Mouse (Mus musculus) erythroblast, embryonic 14.5 days (primary cell): ENCODE measurements around the gene Podxl2. TPM values are rescaled to one million over a fixed set of nuclear protein-coding genes. Genes with fewer than 3 reads are reported as not detected.

ENCODE experiments used
- H3K27me3 ChIP-seq: 2 replicates; pipeline ENCODE4 v1.6.1; 2012; ENCODE audit warnings: inconsistent platforms; ENCODE audit not compliant: control insufficient read depth
- H3K36me3 ChIP-seq: 2 replicates; pipeline ENCODE4 v1.6.1; 2012; ENCODE audit warnings: mild to moderate bottlenecking, inconsistent platforms; ENCODE audit not compliant: control insufficient read depth
- H3K4me1 ChIP-seq: 2 replicates; pipeline ENCODE4 v1.6.1; 2012; ENCODE audit warnings: inconsistent platforms; ENCODE audit not compliant: control insufficient read depth
- H3K4me3 ChIP-seq: replicated peaks from 2 replicates; pipeline ENCODE3; 2012; ENCODE audit warnings: moderate library complexity, mild to moderate bottlenecking, inconsistent platforms
- H3K9me3 ChIP-seq: 2 replicates; pipeline ENCODE4 v1.6.1; 2012; ENCODE audit warnings: low read length, inconsistent platforms, mixed read lengths; ENCODE audit not compliant: control insufficient read depth
- GATA1 ChIP-seq: IDR thresholded peaks from 2 replicates; pipeline ENCODE4 v1.6.1; 2012; ENCODE audit warnings: low read length, inconsistent platforms, mixed read lengths
- TAL1 ChIP-seq: IDR thresholded peaks from 3 replicates; pipeline ENCODE4 v1.6.1; 2012; ENCODE audit warnings: low read length, inconsistent platforms, mixed read lengths
- polyA plus RNA-seq: library from polyadenylated mRNA; stranded (reverse); fragments of >175 nt; gene quantifications from 2 replicates; pipeline ENCODE4 v1.2.3, GENCODE M21; 2012

Gene Podxl2
- polyA plus RNA-seq, 1 experiment = 0.18 TPM

- no peak for TF ChIP-seq TAL1
- TF ChIP-seq GATA1 = no peak
- Histone ChIP-seq H3K4me1 (peaks cover 13% of the 10 kb centered on the region), H3K4me3 (no peak overlapping the region), H3K9me3 (peaks cover 16% of the 10 kb centered on the region), H3K36me3 (peaks cover 50% of the 10 kb centered on the region), H3K27me3 (peaks cover 26% of the 10 kb centered on the region)
Measured at GRCm38 (mm10) chr6:88879471-88879870, 4.6 kb upstream of the Podxl2 start.

- Histone ChIP-seq H3K27me3 (peaks cover 73% of the 10 kb centered on the region), H3K36me3 (peaks cover 3% of the 10 kb centered on the region), H3K4me1 (peaks cover 10% of the 10 kb centered on the region), H3K9me3 (peaks cover 24% of the 10 kb centered on the region), H3K4me3 (peak overlapping the region; percentile 40)
- TF ChIP-seq TAL1 = no peak
- no peak for TF ChIP-seq GATA1
Measured at GRCm38 (mm10) chr6:88873965-88874867, 628 bp downstream of the Podxl2 start.

GRCm38 (mm10) chr6:88872811-88873210 lies 2.0 kb downstream of the Podxl2 start:
- peaks cover 10% of the 10 kb centered on the region for H3K4me1 ChIP-seq
- H3K9me3 ChIP-seq = peaks cover 31% of the 10 kb centered on the region
- TF ChIP-seq GATA1 (no peak), TAL1 (no peak)
- peaks cover 80% of the 10 kb centered on the region for H3K27me3 ChIP-seq
- H3K4me3 ChIP-seq = no peak overlapping the region
- H3K36me3 ChIP-seq = no peaks in the 10 kb centered on the region

- Histone ChIP-seq H3K9me3 (peaks cover 31% of the 10 kb centered on the region), H3K27me3 (peaks cover 82% of the 10 kb centered on the region), H3K4me3 (no peak overlapping the region), H3K36me3 (no peaks in the 10 kb centered on the region), H3K4me1 (peaks cover 10% of the 10 kb centered on the region)
- TF ChIP-seq GATA1 (no peak), TAL1 (no peak)
Measured at GRCm38 (mm10) chr6:88871546-88871945, 3.3 kb downstream of the Podxl2 start.

- Histone ChIP-seq H3K4me1 (peaks cover 10% of the 10 kb centered on the region), H3K4me3 (no peak overlapping the region), H3K36me3 (no peaks in the 10 kb centered on the region), H3K9me3 (peaks cover 24% of the 10 kb centered on the region), H3K27me3 (peaks cover 79% of the 10 kb centered on the region)
- TF ChIP-seq TAL1 (no peak), GATA1 (no peak)
Measured at GRCm38 (mm10) chr6:88870594-88870993, 4.2 kb downstream of the Podxl2 start.

- no peaks in the 10 kb centered on the region for H3K36me3 ChIP-seq
- H3K27me3 ChIP-seq = peaks cover 75% of the 10 kb centered on the region
- H3K4me1 ChIP-seq = peaks cover 4% of the 10 kb centered on the region
- H3K9me3 ChIP-seq = peaks cover 15% of the 10 kb centered on the region
- TF ChIP-seq TAL1 (no peak), GATA1 (no peak)
- H3K4me3 ChIP-seq = no peak overlapping the region
Measured at GRCm38 (mm10) chr6:88869459-88869858, 5.4 kb downstream of the Podxl2 start.

- TF ChIP-seq GATA1 = no peak
- TF ChIP-seq TAL1 = no peak
- peaks cover 4% of the 10 kb centered on the region for H3K4me1 ChIP-seq
- peaks cover 14% of the 10 kb centered on the region for H3K9me3 ChIP-seq
- H3K36me3 ChIP-seq = no peaks in the 10 kb centered on the region
- peaks cover 38% of the 10 kb centered on the region for H3K27me3 ChIP-seq
- H3K4me3 ChIP-seq = no peak overlapping the region
Measured at GRCm38 (mm10) chr6:88865704-88866103, 9.1 kb downstream of the Podxl2 start.

GRCm38 (mm10) chr6:88860914-88861313 lies 13.9 kb downstream of the Podxl2 start:
- H3K36me3 ChIP-seq = no peaks in the 10 kb centered on the region
- peaks cover 6% of the 10 kb centered on the region for H3K4me1 ChIP-seq
- peaks cover 36% of the 10 kb centered on the region for H3K27me3 ChIP-seq
- TF ChIP-seq TAL1 (no peak), GATA1 (no peak)
- no peak overlapping the region for H3K4me3 ChIP-seq
- H3K9me3 ChIP-seq = peaks cover 7% of the 10 kb centered on the region

GRCm38 (mm10) chr6:88858341-88858740 lies 16.5 kb downstream of the Podxl2 start:
- TF ChIP-seq GATA1 (no peak), TAL1 (no peak)
- peaks cover 39% of the 10 kb centered on the region for H3K27me3 ChIP-seq
- H3K9me3 ChIP-seq = peaks cover 7% of the 10 kb centered on the region
- H3K4me3 ChIP-seq = no peak overlapping the region
- peaks cover 6% of the 10 kb centered on the region for H3K4me1 ChIP-seq
- no peaks in the 10 kb centered on the region for H3K36me3 ChIP-seq
